Mouse (Mus musculus) thymus, postnatal 25 days (tissue): Measurements from ENCODE around the gene Mettl26.

Experiments used
- DNase-seq: peaks from one replicate; pipeline ENCODE4 v3.0.0; 2022

Gene Mettl26

DNA sequence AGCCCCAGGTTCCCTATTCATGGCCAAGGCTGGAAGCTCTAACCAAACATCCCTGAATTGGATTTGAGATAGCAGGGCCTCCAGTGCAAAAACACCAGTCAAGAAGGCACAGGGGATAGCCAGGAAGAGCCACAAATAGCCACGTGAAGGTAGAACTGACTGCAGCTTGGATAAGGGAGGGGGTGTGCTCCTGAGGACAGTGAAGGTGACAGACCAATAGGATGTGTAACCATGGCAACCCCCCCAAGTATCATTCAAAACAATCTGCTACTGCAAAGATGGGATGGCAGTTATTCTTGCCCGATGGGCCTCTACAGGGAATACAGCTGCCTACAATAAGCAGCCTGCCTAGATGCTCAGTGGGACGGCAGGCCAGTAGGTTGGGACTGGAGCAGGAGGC is 37.3 kb upstream of the Mettl26 start:
- no peak for DNase-seq

DNA sequence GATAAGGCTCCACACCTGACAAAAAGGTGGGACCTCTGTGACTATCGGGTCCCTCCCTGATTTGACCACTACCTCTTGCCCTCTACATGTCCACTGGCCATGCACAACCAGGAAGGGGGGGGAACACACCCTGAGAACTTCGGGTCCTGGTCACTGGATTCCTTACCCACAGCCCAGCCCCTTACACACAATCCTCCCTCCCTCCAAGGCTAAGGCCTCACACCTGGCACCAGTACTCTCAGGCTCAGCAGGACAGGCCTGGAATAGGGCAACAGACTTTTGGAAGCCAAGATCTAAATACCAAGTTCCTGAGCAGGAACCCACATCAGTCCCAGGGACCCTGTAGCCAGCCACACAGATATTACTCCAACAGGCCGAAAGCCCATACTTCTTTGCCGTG is 36.0 kb upstream of the Mettl26 start:
- DNase-seq, result no peak

DNA sequence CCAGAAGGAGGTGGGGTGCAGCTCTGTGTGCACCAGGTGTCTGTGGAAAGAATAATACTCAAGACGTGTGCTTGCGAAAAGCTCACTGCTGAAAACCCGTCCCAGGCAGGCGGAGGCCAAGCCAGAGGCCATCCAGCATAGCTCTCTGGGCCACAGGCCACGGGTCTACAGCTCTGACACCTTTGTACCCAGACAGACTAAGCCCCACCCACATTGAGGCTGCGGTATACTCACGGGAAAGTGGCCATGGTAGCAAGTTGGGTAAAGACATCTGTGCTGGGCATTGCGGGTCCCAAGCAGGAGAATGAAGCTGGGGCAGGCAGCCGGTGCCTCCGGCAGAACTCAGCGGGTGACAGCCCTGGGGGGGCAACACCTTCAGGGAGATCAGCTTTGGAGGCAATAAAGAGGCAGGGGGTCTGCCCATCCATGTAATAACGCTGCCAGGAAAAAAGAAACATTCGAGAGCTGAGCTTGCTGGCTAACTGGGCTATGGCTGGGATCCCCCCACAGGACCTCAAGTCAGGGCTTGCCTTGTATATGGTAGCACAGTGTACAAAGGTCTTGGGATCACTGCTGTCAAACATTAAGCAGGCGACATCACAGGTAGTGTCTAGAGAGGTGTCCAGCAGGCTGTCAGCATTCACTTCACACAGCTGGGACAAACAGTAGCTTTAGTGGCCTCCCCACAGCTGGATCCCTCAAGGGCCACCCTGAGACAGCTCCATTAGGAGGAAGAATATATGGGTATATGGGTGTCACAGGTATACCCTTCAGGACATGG is 35.2 kb upstream of the Mettl26 start:
- DNase-seq, result no peak

DNA sequence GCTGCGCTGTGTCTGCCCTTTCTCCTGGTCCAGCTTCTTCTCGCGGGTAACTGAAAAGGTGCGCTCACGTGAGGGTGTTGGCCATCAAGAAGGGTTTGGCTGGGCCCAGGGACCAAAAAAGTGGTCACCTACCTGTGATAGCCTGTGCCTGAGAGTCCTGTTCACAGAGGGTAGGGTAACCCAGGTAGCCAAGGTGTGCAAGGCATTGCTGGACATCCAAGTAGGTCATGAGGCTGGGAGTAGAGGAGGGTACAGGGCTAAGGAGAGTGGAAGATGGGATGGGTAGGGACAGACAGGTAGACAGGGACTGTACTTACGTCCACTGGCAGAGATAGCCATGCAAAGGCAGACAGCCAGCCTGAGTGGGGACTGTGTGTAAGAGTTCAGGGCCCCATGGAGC is 34.4 kb upstream of the Mettl26 start:
- no peak for DNase-seq

DNA sequence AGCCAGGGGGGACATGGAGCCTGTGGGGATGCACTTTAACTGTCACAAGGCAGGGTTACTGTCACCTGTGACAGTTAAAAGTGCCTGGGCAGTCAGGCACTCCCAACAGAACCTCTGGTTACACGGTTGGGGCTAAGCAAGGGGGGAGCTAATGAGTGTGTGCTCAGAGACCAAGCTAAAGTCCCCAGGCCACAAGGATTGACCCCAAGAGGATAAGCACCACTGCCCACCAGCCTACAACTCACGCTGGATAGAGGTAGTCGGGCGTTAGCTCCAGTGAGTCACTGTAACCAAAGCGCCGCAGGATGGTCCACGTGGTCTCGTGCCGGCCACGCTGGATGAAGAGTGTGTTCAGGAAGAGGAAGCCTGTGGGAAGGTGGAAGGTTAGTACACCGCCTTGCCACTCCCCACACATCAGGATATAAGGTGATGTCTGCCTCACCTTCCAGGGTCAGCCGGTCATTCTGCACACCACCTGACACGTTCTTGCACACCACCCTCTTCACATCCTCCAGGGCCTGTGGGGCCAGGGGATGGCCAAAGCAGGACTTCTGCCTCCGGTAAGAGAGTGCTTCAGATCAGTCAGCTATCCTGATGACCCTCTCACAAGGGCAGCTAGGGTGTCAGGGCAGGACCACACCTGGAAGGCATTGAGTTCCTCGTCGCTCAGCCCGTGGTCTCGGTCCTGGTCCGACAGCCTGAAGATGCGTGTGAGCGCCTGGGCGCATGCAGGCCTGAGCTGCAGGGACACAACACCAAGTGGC is 33.6 kb upstream of the Mettl26 start, which contains the start of gene Gm20683:
Gene Gm20683, minus strand, starts transcription at position 647 of the 764 bp plus-strand sequence.
- DNase-seq, result no peak

DNA sequence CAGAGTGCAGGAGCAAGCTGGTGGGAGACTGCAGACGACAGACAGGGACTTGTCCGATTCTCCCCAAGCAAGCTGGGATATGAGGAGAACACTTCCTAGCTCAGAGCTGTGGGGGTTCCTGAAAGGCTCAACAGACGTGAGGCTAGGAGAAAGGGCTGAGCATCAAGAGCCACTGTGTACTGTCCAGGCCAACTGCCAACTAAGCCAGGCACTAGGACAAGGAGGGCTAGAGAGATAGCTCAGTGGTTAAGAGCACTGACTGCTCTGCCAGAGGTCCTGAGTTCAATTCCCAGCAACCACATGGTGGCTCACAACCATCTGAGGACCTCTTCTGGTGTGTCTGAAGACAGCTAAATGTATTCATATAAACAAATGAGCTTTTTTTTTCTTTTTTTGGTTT is 32.4 kb upstream of the Mettl26 start:
- DNase-seq, result no peak

DNA sequence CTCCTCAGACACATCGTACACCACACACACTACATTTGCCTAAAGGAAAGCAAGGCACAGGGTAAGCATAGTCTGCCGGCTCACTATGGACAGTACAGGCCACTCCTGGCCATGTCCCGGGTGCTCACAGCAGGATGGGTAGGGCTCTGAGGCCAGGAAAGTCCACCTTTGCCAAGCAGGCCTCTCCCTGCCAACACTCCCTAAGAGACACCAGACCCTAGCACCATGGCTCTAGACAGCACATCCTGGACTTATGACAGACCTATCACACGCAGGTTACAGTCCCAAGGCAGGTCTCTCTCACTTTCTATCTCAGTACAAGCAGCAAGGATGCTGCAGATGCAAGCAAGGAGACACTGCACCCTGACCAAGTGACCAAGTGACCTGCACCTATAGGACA is 31.8 kb upstream of the Mettl26 start:
- DNase-seq, result no peak

DNA sequence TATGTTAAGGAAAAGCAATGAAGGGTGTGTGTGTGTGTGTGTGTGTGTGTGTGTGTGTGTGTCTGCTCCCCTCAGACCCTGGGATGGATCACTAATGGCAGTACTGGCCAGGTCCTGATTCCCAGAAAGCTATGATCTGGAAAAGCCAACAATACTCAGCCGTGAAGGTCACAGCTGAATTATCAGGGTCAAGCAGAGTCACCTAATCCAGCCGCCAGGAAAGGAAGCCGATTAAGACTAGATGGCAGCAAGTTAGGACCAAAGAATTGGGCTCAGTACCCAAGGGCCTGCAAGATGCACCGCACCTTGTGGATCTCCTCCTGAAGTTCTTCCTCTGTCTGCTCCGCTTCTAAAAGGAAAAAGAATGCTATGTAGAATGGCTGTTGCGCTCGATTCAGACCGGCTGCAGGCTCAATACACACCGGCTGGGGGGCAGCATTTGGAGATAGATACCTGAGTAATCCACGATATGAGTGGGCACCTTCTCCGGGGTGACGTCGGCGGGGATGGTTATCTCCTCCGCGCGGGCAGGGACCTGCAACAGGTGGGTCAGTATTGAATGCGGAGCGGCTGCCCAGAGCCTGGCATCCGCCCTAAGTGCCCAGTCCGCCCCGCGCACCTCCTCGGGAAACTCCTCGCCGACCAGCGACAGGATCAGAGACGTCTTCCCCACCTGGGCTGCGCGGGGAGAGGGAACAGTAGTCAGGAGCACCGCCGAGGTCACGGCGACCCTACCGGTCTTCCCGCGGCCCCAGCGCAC is 31.1 kb upstream of the Mettl26 start:
- no peak for DNase-seq

DNA sequence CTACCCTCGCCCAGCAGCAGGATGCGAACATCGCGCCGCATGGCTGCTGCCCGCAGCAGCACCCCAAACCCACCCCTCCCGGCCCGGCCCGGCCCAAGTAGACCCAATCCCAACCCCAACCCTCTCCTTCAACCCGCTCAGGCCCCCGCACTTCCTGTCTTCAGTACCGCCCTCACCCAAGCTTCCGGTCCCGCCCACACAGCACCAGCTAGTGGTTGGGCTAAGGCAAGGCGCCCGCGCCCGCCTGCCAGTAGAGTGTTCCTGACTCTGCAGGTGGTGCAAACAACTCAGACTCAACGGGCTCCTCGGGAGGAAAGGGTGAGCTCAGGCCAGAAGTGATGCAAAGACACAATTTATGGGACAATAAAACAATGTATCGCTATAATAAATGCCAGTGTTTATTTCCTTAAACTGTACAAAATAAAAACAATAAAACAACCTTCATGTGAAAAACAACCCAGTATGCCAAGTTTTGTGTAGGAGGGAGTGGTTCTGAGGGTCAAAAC is 30.4 kb upstream of the Mettl26 start, which contains the start of gene Rhot2:
Gene Rhot2, minus strand, starts transcription at position 456 of the 506 bp plus-strand sequence.
- peak; percentile 97 for DNase-seq

DNA sequence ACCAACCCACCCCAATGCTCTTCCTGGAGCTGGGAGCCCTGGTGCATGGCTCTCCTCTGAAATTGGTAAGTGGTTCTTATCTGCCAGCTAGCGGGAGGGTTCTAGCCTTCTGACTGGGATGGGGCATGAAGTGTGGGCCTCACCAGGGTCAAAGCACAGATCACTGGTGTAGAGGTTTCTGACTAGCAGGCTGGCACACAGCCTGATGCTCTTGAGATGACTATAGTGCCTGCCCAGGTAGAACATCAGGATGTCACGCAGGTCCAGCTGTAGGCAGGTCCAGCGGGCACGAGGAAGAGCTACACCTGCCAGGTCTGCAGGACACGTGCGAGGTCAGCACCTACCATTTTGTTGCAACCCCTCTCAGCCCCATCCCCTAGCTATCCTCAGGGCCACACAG is 14.6 kb upstream of the Mettl26 start:
- DNase-seq, result no peak

DNA sequence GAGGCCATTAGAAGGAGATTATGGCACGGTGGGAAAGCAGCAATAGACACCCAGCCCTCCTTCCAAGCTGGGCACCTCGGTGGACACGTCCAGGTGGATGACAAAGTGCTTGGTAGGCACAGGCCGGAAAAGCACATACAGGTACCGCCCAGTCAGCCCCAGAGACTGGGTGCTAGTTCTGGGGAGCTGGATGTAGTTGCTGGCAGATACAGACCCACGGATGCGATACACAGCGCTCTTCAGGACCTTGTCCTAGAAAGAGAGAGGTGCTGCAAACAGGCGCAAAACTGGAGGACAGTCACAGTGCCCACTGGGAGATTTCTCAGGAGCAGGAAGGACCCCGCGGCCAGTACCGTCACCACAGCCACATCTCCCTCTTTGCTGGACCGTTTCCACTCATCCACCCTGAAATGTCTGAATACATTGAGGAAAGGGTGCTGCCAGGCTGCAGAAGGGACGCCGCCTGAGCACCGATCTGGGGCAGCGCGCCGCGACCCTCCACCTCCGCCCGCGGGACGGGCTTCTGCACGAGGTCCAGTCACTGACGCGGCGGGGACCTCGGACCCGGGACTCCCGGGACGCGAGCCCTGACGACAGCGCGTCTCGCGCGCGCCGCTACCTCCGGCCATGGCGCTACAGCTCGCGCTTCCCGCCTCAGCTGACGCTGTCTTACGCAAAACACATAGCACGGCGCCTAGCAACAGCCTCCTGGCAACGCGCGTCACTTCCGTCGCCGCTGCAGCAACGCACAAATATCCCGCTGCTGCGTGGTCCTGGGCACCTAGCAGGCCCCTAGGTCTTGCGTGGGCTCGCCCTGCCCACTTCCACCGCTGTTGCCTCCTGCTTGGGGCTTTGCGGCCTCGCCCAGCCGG is 13.8 kb upstream of the Mettl26 start, which contains the start of gene Wdr90:
Gene Wdr90, minus strand, starts transcription at position 670 of the 872 bp plus-strand sequence.
- DNase-seq, result peak; percentile 87

DNA sequence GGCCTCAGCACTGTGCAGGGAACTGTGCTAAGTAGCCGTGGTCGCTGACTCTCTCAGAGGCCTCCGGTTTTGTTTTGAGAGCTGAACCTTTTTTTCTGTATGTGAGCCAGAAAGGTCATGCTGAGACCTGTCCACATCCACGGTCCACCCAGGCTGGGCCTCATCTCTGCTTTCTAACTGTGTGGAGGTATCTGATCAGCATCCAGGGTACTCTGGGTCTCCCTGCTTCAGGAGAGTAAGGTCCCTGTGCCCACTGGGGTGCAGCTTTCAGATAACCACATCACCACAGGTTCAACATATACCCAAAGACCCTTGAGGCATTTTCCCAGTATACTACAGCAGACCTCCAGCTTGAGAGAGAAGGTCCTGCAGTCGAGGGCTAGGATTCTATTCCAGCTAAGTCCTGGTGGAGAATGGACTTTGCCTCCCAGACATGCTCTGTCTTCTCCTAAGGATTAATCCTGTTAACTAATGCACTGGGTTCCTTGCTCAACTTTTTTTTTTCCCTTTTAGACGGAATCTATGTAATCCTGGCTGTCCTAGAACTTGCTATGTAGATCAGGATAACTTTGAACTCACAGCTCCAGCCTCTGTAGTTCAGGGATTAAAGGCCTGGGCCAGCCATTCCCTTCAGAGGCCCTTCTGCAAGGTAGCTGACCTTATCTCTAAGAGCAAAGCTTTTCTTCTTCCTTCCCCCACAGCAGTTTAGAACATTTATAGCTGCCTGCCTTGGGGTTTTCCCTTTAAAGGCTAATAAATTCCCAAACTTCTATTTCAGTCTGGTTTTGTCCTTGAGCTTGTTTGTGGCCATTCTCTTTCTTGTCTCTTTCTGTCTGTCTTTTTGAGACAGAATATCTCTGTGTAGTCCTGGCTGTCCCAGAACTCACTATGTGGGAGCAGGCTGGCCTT is 12.9 kb upstream of the Mettl26 start:
- DNase-seq, result no peak

DNA sequence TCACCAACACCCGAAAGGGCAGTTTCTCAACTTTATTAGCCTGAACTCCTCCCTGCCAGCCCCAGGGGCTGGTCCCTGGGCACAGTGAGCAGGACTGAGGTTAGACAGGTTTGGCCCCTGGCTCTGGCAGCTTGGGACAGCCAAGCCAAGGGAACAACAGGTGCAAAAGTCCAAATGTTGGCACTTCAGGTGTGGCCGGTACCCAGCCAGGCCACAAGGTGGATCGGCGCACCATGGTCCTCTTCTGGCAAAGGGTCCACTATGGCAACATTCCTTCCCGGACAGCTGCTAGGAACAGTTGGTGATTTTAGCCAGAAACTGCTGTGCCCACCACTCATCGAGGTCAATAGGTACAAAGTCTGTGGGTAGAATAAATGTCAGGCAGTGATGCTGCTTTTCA is 11.2 kb upstream of the Mettl26 start:
- no peak for DNase-seq

DNA sequence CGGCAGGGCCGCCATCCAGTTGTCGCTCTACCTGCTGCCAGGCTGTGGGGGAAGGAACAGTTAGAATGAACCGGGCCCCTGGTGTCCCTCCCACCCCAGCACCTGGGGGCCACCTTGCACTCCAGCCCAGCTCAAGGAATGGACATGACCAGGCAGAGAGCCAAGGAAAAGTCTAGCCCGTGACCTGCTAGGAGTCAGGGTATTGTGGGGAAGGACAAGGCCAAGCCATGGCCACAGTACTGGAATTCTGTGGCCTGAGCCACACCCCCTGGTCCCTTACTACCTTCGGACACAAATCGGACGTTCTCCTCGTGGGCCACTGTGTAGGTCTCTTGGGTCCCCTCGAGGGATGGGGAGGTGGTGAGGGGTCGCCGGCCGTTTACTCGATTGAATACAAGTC is 10.6 kb upstream of the Mettl26 start:
- no peak for DNase-seq

DNA sequence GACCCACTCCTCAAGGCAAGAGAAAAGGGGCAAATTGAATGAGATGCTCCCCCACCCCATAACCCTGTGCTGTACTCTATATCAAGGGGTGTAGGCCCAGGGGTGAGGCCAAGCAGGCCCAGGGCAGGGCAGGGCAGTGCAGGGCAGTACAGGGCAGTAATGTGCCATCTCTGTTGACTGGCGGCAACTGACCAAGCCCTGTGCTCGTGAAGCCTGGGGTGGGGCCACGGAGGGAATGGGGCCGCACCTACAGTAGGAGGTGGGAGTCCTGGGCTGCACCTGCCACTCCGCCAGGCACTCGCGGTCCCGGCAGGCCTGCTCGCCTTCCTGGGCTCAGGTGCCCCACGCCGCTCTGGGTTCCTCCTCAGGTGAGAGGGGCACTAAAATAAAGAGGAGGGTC is 9.6 kb upstream of the Mettl26 start:
- no peak for DNase-seq

DNA sequence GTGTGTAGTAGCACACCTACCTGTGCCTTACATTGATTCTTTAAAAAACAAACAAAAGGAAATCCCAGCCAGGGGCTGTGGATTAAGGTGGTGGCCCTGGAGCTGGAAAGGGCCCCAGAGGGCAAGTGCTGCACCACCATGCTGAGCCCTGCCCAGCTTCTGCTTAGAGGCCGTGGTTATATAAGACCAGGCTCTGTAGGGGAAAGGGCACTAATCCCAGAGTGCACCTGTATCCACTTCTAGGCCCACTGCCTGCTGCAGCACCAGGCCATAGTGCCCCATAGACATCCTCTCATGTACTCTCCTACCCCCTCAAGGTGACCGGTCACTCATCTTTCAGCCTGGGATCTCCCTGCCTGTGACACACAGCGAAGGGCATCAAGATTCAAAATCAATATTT is 8.7 kb upstream of the Mettl26 start:
- no peak for DNase-seq

DNA sequence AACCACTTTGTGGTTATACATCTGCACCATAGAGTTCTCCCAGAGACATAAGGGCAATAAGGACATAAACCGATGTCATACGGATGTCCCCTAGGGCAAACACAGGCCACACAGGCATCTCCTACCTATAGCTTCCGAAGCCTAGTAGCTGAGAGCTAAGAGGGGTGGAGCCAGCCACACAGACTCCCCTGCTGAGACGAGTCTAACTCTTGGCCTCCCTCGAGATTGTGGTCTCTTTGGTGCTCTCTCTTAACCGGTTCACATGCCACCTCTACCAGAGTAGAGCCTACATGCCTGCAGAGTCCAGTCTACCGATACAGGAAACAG is 7.4 kb upstream of the Mettl26 start:
- peak; percentile 45 for DNase-seq

DNA sequence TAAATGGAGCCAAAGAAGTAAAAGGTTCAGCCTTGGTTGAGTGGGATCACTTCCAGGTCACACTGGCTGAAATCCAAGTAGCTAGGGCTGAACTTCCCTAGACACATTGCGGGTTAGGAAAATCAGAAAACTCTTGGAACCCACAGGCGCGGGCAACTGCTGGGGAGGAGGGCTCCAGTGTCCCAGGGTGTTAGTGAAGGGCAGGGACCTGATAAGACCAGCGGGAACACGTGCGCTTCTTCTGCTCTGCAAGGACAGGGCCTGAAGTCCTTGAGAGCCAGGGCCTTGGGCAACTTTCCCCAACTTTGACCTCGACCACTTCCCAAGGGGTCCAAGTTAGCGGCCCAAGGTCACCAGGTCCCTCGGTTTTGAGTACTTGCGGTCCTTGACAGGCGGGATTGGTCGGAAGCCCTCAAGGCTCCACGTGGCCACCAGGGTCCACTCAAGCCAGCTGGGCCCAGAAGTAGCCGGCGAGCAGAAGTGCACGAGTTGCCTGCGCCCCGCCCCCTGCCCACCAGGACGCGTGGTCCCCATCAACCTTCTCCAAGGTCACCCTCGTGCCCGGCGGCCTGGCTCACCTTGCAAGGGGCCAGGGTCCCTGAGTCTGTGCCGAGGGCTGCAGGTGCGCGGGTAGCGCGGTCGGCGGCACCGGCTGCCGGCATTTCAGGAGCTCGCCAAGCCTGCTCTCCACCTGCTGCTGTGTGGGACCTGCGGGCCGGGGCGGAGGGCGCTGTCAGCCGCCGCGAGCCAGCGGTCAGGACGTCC is 6.9 kb upstream of the Mettl26 start:
- no peak for DNase-seq

DNA sequence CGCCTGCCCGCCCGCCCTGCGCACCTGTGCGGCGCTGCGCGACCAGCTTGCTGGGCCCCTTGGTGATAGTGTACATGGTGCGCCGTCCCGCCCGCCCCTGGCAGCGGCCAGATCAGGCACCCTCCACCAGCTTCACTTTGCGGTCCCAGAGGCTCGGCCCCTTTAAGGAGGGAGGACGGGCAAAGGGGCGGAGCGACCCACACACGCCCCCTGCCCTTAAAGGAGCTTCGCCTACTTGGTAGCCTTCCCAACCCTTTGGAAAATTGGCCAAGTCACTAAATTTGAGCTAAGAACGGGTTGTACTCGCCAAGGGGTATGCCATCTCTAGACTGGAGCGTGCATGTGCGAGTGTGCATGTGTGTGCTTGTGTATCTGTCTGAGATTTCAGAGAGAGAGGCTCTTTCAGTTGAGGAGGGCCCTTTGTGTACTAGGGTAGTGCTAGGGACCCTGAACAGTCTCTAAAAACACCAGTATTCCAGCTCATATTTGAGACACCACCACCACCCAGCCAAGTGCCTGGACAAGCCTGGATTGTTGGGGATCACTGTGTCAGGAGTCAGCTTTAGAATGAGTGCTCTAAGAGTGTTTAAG is 6.2 kb upstream of the Mettl26 start, which contains the start of gene Mcrip2:
Gene Mcrip2, minus strand, starts transcription at position 164 of the 591 bp plus-strand sequence.
- peak; percentile 78 for DNase-seq

DNA sequence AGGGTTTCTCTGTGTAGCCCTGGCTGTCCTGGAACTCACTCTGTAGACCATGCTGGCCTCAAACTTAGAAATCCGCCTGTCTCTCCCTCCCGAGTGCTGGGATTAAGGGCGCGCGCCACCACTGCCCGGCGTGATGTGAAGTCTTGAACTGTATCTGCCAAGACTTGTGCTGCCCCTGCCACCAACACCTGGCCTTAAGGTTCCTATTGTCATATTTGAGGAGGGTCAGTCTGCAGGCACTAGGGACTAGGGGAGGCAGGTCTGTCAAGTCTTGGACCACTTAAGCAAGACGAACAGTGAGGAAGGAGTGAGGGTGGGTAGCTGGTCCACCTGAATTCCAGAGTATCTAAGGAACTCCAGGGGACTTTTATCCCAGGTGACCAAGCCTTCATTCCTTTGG is 5.4 kb upstream of the Mettl26 start:
- DNase-seq, result no peak
